Comparison of ENCODE assay signal across 8 mouse cellular contexts in the genomic region with DNA sequence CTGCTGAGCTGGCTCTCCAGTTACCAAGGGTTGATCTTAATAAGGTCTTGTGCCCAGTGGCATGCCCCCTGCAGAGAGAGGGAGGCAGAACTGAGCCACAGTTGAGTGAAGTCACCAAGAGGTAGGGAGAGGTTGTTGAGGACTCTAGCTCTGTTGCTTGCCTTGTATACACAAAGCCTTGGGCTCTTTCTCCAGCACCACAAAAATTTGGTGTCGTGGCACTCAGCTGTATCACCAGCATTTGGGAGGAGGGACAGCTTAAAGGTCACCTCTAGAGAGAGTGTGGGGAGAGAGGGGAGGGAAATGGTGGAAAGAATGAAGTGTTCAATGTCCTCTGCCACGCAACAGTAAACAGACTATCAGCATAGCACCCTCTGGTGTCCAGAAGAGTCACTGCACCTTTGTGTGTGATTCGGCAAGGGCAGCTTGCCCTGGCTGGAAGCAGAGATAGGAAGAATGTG. TPM values are rescaled to one million over a fixed set of nuclear protein-coding genes. Genes with fewer than 3 reads are reported as not detected.
DNase-seq lines count a peak whose midpoint lies in the region; ATAC-seq and TF ChIP-seq lines count a peak whose summit lies in the region.

No protein-coding gene starts in this region.

- H3K9ac ChIP-seq in heart, embryonic 12.5 days = no peak overlapping the region
- H3K9ac ChIP-seq in kidney, embryonic 15.5 days = no peak overlapping the region
- H3K9ac ChIP-seq in liver, adult 2 months (ENCODE audit: low read depth, low read length) = peak overlapping the region; percentile 62

- TF ChIP-seq POLR2A in bone marrow, adult 2 months (IDR thresholded peaks at IDR 0.05; ENCODE audit: borderline replicate concordance, control insufficient read depth, low read depth, low read length) = no peak
- TF ChIP-seq POLR2A in embryonic fibroblast, embryonic 13.5 days (IDR thresholded peaks at IDR 0.05; ENCODE audit: low read depth, low read length) = no peak
- TF ChIP-seq POLR2A in liver, adult 2 months (IDR thresholded peaks at IDR 0.05; ENCODE audit: extremely low read depth, insufficient read depth, low read length) = 0 out of 2 replicates have a peak, but pooled peaks have one; percentile 26

- peak; percentile 70 for DNase-seq in A20 (ENCODE audit: low read depth, low spot score)
- DNase-seq in liver, adult 2 months (ENCODE audit: extremely low read depth, low read depth, low spot score) = peak; percentile 96
- peak; percentile 42 to 58 for DNase-seq in spleen, postnatal 36 days (ENCODE audit: low spot score in 2 of 2)

- no peak overlapping the region for H3K4me2 ChIP-seq in heart, embryonic 12.5 days
- no peak overlapping the region for H3K4me2 ChIP-seq in kidney, embryonic 15.5 days

- H3K4me1 ChIP-seq in bone marrow, adult 2 months (ENCODE audit: control insufficient read depth, insufficient read depth, low read length) = no peaks in the 10 kb centered on the region; the same call in 1 of the 2 replicates
- H3K4me1 ChIP-seq in embryonic fibroblast, embryonic 13.5 days (ENCODE audit: control insufficient read depth, insufficient read depth, low read length) = no peaks in the 10 kb centered on the region
- peaks cover 4% of the 10 kb centered on the region for H3K4me1 ChIP-seq in heart, embryonic 12.5 days (replicated peaks)
- H3K4me1 ChIP-seq in kidney, embryonic 15.5 days = peaks cover 10% of the 10 kb centered on the region; the same call in 1 of the 2 replicates
- peaks cover 18% of the 10 kb centered on the region for H3K4me1 ChIP-seq in liver, adult 2 months (ENCODE audit: control insufficient read depth, insufficient read depth, low read length)

- peak; percentile 68 for ATAC-seq in heart, embryonic 12.5 days (ENCODE audit: insufficient number of reproducible peaks, low FRiP score)
- ATAC-seq in kidney, embryonic 15.5 days (replicated peaks; ENCODE audit: low FRiP score) = peak; percentile 80
- ATAC-seq in monocyte, adult 5-6 weeks (replicated peaks; ENCODE audit: insufficient number of reproducible peaks, low FRiP score, low TSS enrichment, poor library complexity, severe bottlenecking) = peak; percentile 89

- H3K27me3 ChIP-seq in heart, embryonic 12.5 days (replicated peaks) = no peaks in the 10 kb centered on the region
- H3K27me3 ChIP-seq in kidney, embryonic 15.5 days = no peaks in the 10 kb centered on the region
- no peaks in the 10 kb centered on the region for H3K27me3 ChIP-seq in liver, adult 2 months (ENCODE audit: control insufficient read depth, insufficient read depth, low read length)

- peak; percentile 93 for TF ChIP-seq CTCF in bone marrow, adult 2 months (IDR thresholded peaks at IDR 0.05; ENCODE audit: control insufficient read depth, insufficient read depth, low read length)
- TF ChIP-seq CTCF in embryonic fibroblast, embryonic 13.5 days (IDR thresholded peaks at IDR 0.05; ENCODE audit: borderline replicate concordance, insufficient read depth, low read length) = peak; percentile 89
- peak; percentile 87 for TF ChIP-seq CTCF in liver, adult 2 months (IDR thresholded peaks at IDR 0.05; ENCODE audit: low read depth, low read length)

- no peak overlapping the region for H3K4me3 ChIP-seq in bone marrow, adult 2 months (replicated peaks; ENCODE audit: control insufficient read depth, low read depth, low read length)
- H3K4me3 ChIP-seq in embryonic fibroblast, embryonic 13.5 days (ENCODE audit: insufficient read depth, low read length) = no peak overlapping the region
- no peak overlapping the region for H3K4me3 ChIP-seq in heart, embryonic 12.5 days
- no peak overlapping the region for H3K4me3 ChIP-seq in kidney, embryonic 15.5 days (replicated peaks)
- H3K4me3 ChIP-seq in liver, adult 2 months (ENCODE audit: insufficient read depth, low read depth, low read length) = peak overlapping the region; percentile 0; the same call in 1 of the 2 replicates

- no peak overlapping the region for H3K27ac ChIP-seq in bone marrow, adult 2 months (ENCODE audit: control insufficient read depth, insufficient read depth, low read depth, low read length, poor library complexity)
- no peak overlapping the region for H3K27ac ChIP-seq in embryonic fibroblast, embryonic 13.5 days (ENCODE audit: insufficient read depth, low read length)
- H3K27ac ChIP-seq in heart, embryonic 12.5 days (ENCODE audit: poor library complexity, severe bottlenecking) = no peak overlapping the region
- 0 out of 2 replicates have a peak overlapping the region, but pooled peaks have one; percentile 48 for H3K27ac ChIP-seq in kidney, embryonic 15.5 days
- peak overlapping the region; percentile 86 for H3K27ac ChIP-seq in liver, adult 2 months (replicated peaks; ENCODE audit: insufficient read depth, low read depth, low read length)

- H3K79me2 ChIP-seq in liver, adult 2 months (ENCODE audit: control insufficient read depth, insufficient read depth, low read length) = peaks cover 3% of the 10 kb centered on the region; the same call in 1 of the 2 replicates

- no peaks in the 10 kb centered on the region for H3K9me3 ChIP-seq in heart, embryonic 12.5 days (replicated peaks)
- H3K9me3 ChIP-seq in kidney, embryonic 15.5 days (replicated peaks) = no peaks in the 10 kb centered on the region

- 8% methylated on average over 3 of the region's 3 CpGs for WGBS in bone marrow, adult 2 months
- WGBS in heart, embryonic 12.5 days = 2% methylated on average over 3 of the region's 3 CpGs
- 1% methylated on average over 3 of the region's 3 CpGs for WGBS in kidney, embryonic 15.5 days
- 1% methylated on average over 3 of the region's 3 CpGs for WGBS in liver, adult 2 months

- 0 out of 2 replicates have a peak, but pooled peaks cover 8% of the 10 kb centered on the region for H3K36me3 ChIP-seq in heart, embryonic 12.5 days
- no peaks in the 10 kb centered on the region for H3K36me3 ChIP-seq in kidney, embryonic 15.5 days
- peaks cover 47% of the 10 kb centered on the region for H3K36me3 ChIP-seq in liver, adult 2 months (ENCODE audit: control insufficient read depth, insufficient read depth, low read length)

RNA-seq across cellular contexts. Expression of a gene that starts 9.2 kb away (rescaled TPM):
- polyA plus RNA-seq in bone marrow, adult 2 months (2011; ENCODE audit: insufficient read depth, insufficient read length, low replicate concordance, missing spikeins) = 39.9 and 72.6 TPM in 2 replicates
- 10.0 and 17.9 TPM in 2 replicates for polyA plus RNA-seq in embryonic fibroblast, embryonic 13.5 days (2011; ENCODE audit: insufficient read length, low read depth, missing spikeins)
- 55.2 and 55.5 TPM in 2 replicates for polyA plus RNA-seq in heart, embryonic 12.5 days (2016; fragmentation: Nextera tagmentation; extraction: Ambion mirVana)
- polyA plus RNA-seq in kidney, embryonic 15.5 days (2015; fragmentation: Nextera tagmentation; extraction: Ambion mirVana) = 41.0 and 41.6 TPM in 2 replicates
- total RNA-seq in liver, adult 2 months (2014; rRNA removed) = 1,007 and 1,092 TPM in 2 replicates
- polyA plus RNA-seq in liver, adult 2 months (2012; rRNA removed) = 365 and 586 TPM in 2 replicates
- total RNA-seq in monocyte, adult 5-6 weeks (2017) = 16.8 to 33.8 TPM (median 23.5 TPM) in 3 replicates

RNA-seq across cellular contexts. Expression of a gene that starts 54.5 kb away (rescaled TPM):
- polyA plus RNA-seq in bone marrow, adult 2 months (2011; ENCODE audit: insufficient read depth, insufficient read length, low replicate concordance, missing spikeins) = not detected in 2 replicates
- not detected in 2 replicates for polyA plus RNA-seq in embryonic fibroblast, embryonic 13.5 days (2011; ENCODE audit: insufficient read length, low read depth, missing spikeins)
- 0.13 TPM in 2 replicates for polyA plus RNA-seq in heart, embryonic 12.5 days (2016; fragmentation: Nextera tagmentation; extraction: Ambion mirVana)
- polyA plus RNA-seq in kidney, embryonic 15.5 days (2015; fragmentation: Nextera tagmentation; extraction: Ambion mirVana) = 0.10 and 0.19 TPM in 2 replicates
- 0.07 TPM in 1 of 2 replicates, not detected in the other for total RNA-seq in liver, adult 2 months (2014; rRNA removed)
- 0.02 and 0.04 TPM in 2 replicates for polyA plus RNA-seq in liver, adult 2 months (2012; rRNA removed)
- not detected in 3 replicates for total RNA-seq in monocyte, adult 5-6 weeks (2017)

RNA-seq across cellular contexts. Expression of a gene that starts 55.0 kb away (rescaled TPM):
- polyA plus RNA-seq in bone marrow, adult 2 months (2011; ENCODE audit: insufficient read depth, insufficient read length, low replicate concordance, missing spikeins) = not detected in 2 replicates
- not detected in 2 replicates for polyA plus RNA-seq in embryonic fibroblast, embryonic 13.5 days (2011; ENCODE audit: insufficient read length, low read depth, missing spikeins)
- polyA plus RNA-seq in heart, embryonic 12.5 days (2016; fragmentation: Nextera tagmentation; extraction: Ambion mirVana) = not detected in 2 replicates
- polyA plus RNA-seq in kidney, embryonic 15.5 days (2015; fragmentation: Nextera tagmentation; extraction: Ambion mirVana) = 0.17 TPM in 1 of 2 replicates, not detected in the other
- 0.09 TPM in 1 of 2 replicates, not detected in the other for total RNA-seq in liver, adult 2 months (2014; rRNA removed)
- not detected in 2 replicates for polyA plus RNA-seq in liver, adult 2 months (2012; rRNA removed)
- total RNA-seq in monocyte, adult 5-6 weeks (2017) = not detected in 3 replicates

RNA-seq across cellular contexts. Expression of a gene that starts 57.6 kb away (rescaled TPM):
- not detected in 2 replicates for polyA plus RNA-seq in bone marrow, adult 2 months (2011; ENCODE audit: insufficient read depth, insufficient read length, low replicate concordance, missing spikeins)
- polyA plus RNA-seq in embryonic fibroblast, embryonic 13.5 days (2011; ENCODE audit: insufficient read length, low read depth, missing spikeins) = not detected in 2 replicates
- polyA plus RNA-seq in heart, embryonic 12.5 days (2016; fragmentation: Nextera tagmentation; extraction: Ambion mirVana) = not detected in 2 replicates
- polyA plus RNA-seq in kidney, embryonic 15.5 days (2015; fragmentation: Nextera tagmentation; extraction: Ambion mirVana) = not detected in 2 replicates
- total RNA-seq in liver, adult 2 months (2014; rRNA removed) = not detected in 2 replicates
- polyA plus RNA-seq in liver, adult 2 months (2012; rRNA removed) = not detected in 2 replicates
- total RNA-seq in monocyte, adult 5-6 weeks (2017) = 1.0 TPM in 1 of 3 replicates, not detected in the others

RNA-seq across cellular contexts. Expression of a gene that starts 57.7 kb away (rescaled TPM):
- not detected in 2 replicates for polyA plus RNA-seq in bone marrow, adult 2 months (2011; ENCODE audit: insufficient read depth, insufficient read length, low replicate concordance, missing spikeins)
- not detected in 2 replicates for polyA plus RNA-seq in embryonic fibroblast, embryonic 13.5 days (2011; ENCODE audit: insufficient read length, low read depth, missing spikeins)
- polyA plus RNA-seq in heart, embryonic 12.5 days (2016; fragmentation: Nextera tagmentation; extraction: Ambion mirVana) = not detected in 2 replicates
- 0.06 TPM in 1 of 2 replicates, not detected in the other for polyA plus RNA-seq in kidney, embryonic 15.5 days (2015; fragmentation: Nextera tagmentation; extraction: Ambion mirVana)
- 0.09 TPM in 1 of 2 replicates, not detected in the other for total RNA-seq in liver, adult 2 months (2014; rRNA removed)
- polyA plus RNA-seq in liver, adult 2 months (2012; rRNA removed) = not detected in 2 replicates
- not detected in 3 replicates for total RNA-seq in monocyte, adult 5-6 weeks (2017)

Comparison
In these comparisons a context has a peak if more than half of its experiments do, and no peak if none do; other contexts are left out.
1. H3K27ac ChIP-seq: peak in kidney, embryonic 15.5 days (single experiment) and liver, adult 2 months (single experiment); none in bone marrow, adult 2 months (single experiment), embryonic fibroblast, embryonic 13.5 days (single experiment) and heart, embryonic 12.5 days (single experiment).
2. Peak in every context shown above with its lines, with median percentiles within 50 percentile points of each other: DNase-seq, CTCF ChIP-seq and ATAC-seq.